Mouse (Mus musculus) ovary, postnatal 14 days (tissue): ENCODE data around the gene Gm35315.
"Not testable (repeated sequence)": the region's sequence is repeated elsewhere in the genome, so short reads cannot be mapped to it uniquely, and the experiment has no call there.

Experiments used
- DNase-seq: peaks from one replicate; pipeline ENCODE4 v3.0.0; 2022; ENCODE audit warnings: low spot score

Gene Gm35315

DNA sequence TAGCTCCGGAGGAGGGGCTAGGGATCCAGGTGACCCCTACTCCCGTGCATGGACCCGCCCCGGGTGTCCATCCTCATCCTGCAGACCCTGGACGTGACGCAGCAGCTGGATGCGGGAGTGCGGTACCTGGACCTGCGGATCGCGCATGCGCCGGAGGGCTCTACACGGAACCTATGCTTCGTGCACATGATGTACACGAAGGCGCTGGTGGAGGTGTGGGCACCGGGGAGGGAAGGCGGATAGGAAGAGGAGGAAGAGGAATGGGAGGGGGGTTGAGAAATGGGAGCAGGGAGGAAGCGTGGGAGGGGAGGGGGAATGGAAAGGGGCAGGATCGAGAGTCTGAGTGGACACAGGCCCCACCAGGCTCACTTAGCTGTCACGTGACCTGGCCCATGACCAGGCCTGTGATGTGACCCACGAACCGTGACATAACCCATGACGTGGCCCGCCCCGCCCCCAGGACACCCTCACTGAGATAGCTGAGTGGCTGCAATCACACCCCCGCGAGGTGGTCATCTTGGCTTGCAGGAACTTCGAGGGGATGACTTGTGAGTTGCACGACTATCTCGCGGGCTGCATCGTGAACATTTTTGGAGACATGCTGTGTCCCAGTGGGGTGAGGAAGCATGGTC, 7.6 kb upstream of the Gm35315 start:
- no peak for DNase-seq

DNA sequence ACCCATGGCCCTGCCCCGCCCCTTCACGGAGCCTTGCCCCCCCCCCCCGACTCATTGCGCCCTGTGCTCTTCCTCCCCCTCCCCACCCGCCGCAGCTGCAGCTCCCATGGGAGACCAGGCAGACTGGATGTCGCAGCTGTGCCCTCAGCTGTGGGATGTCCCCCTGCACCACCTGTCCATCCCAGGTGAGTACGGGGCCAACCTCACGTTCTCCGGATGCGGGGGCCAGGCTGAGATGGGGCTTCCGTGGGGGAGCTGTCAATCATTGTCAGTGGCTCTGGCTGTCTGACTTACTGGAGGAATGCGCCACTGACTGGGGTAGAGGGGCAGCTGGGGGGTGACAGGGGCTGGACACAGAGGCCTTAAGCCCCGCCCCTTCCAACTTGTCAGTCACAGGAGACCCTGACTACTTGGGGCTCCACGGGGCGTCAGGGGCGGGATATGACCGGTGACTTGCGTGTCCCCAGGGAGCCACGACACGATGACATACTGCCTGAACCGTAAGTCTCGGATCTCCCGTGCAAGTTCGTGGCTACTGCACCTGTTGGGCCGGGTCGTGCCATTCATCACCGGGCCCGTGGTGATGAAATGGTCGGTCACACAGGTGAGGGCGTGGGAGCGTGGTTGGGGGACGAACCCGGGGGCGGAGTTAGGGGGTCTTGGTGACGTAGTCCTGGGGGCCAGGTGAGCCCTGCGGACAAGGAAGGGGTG, 6.9 kb upstream of the Gm35315 start:
- DNase-seq, result no peak

DNA sequence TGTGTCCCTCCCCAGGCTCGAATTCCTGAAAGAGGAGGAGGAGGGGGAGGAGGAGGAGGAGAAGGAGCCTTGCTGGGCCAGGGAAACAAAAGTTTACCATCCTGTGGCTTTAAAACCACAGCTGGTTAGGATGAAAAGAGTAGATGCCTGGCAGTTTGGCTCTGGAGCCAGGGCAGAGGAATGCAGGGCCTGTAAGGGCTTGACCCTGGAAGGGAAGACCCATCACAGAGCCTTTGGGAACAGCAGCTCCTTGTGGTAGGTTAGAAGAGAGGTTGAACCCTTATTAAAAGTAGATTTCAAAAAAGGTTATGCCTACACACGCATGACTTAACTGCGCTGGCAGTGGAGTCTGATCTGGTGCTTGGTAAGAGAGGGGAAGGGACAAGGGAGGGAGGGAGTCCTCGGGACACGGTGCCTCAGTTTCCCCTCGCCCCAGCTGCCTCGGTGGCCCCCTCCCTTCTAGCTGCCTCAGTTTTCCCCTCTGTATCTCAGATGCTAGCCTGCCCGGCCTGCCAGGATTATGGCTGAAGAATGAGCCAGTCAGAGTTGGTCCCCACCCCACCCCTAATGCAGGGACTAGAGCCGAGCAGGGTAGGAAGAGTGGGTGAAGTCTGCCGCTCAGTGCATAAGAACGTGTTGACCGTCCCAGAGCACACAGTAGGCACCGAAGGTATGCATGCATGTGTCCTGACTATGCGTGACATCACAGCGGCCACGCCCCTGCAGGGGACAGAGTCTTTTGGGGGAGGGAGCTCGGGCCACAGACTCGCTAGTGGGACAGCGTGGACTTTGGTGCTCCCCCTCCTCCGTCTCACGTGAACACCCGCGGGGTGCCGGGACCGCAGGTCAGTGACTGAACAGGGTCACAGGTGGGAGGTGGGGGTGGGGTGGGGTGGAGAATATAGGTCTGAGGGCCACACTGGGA, 5.7 kb upstream of the Gm35315 start, which contains the start of gene Plcxd1:
Plcxd1 (plus strand) TSS at position 314 of the 925 bp plus-strand sequence.
- no peak for DNase-seq

DNA sequence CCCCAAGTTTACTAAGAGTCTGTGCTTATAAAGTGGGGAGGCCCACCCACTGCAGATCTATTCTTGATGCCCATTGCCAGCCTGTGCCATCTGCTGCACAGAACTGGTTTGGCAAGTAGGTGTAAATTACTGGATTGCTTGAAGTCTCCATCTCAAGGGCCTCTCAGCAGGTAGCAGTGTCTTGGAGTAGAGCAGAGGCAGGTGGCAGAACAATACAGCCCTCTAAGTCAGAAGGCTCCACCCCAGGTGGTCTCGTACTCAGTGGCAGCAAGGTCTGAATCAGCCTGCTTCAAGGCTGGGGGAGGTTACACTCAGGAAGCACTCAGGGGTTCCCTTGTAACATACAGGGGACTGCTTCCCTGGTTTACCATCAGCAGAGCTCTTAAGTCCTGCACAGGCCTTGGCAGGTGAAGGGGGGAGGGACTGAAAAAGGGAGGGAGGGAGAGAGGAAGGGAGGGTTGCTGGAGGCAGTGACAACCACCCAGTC, 4.8 kb upstream of the Gm35315 start:
- no peak for DNase-seq

DNA sequence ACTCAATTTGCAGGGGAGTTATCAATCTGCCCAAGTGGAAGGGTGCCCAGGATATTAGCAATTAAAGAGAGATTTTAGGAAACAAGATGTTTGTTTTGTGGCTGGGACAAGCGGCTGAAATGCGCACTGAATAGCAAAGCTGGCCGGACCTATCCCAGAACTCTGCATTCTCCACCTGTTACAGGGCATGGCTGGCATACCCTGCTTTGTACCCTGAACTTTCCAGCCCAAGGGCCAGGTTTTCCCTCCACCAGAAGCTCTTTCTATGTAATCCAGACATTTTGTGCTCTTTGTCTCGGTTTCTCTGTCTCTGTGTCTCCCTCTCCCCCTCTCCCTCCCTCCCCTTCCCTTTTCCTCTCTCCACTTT, 610 bp upstream of the Gm35315 start:
- DNase-seq, result no peak

DNA sequence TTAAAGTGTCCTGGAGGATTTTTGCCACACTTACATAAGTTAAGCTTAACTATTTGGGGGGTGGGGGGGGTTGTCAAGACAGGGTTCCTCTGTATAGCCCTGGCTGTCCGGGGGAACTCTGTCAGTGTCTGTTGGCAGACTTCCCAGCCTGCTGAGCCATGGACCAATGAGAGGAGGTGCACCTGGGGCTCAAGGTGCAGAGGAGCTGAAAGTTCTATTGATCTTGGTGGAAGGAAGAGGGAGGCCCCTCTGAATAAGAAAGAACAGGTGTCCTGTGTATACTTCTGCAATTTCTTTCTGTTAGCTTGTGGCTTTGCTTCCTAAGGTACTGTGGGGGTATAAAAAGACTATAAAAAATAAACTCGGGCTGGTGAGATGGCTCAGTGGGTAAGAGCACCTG, 2.7 kb downstream of the Gm35315 start:
- no peak for DNase-seq

DNA sequence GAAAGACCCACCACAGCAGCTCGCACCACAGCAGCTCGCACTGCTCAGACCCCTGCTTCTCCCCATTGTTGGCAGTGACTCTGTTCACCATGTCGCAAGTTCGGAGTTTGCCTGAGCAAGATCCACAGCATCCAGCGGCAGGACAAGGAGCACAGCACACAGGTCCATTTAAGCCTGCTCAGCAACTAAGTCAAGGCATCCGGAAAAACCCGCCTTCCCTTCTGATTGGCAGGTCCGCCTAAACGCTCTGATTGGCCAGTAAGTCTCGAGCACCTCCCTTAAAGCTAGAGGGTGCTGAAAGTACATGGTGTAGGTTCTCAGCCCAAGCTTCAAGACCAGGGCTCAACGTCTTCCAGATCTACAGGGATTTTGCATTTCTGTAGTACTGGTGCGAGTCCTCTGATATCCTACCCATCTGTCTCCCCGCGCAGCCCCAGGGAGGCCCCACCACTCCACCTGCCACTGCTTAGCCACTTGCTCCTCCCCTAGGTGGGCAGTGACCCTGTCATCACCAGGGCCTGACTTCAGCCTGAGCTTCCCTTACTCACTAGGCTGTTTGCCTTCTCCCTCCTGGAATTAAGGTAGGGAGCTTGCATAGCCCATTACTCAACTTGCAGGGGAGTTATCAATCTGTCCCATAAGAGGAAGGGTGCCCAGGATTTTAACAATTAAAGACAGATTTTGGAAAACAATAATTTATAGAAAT, 7.9 kb downstream of the Gm35315 start:
- no peak for DNase-seq

DNA sequence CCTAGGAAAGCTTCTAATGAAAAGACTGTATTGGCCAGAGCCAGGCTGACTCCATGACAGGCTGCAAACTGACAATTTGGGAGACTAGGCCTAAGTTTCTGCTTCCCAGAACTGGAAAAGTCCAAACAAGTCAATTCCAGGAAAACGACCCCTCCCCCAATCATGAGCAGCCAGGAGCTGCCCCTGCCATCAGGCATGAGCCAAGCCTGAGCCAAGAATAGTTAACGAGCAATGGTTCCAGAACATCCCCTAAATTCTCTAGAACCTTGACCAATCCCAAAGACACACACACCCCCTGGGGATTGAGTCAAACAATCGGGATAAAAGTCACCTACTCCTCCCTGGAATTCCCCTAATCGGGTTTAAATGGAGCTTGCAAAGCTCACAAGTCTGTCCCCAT, 11.3 kb downstream of the Gm35315 start:
- no peak for DNase-seq

DNA sequence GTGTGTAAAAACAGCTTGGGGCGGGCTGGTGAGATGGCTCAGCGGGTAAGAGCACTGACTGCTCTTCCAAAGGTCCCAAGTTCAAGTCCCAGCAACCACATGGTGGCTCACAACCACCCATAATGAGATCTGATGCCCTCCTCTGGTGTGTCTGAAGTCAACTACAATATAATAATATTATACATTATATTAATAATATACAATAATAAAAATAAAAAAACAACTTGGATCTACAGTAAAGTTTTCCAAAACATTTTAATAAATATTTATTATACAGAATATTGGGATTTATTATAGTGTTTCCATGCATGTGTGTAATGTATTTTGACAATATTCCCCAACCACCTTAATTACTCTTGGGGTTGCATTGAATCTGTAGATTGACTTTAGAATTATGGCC, 21.8 kb downstream of the Gm35315 start, which contains the start of gene Gm17655:
Gm17655 (minus strand) TSS at position 101 of the 400 bp plus-strand sequence.
- DNase-seq, result not testable (repeated sequence)

DNA sequence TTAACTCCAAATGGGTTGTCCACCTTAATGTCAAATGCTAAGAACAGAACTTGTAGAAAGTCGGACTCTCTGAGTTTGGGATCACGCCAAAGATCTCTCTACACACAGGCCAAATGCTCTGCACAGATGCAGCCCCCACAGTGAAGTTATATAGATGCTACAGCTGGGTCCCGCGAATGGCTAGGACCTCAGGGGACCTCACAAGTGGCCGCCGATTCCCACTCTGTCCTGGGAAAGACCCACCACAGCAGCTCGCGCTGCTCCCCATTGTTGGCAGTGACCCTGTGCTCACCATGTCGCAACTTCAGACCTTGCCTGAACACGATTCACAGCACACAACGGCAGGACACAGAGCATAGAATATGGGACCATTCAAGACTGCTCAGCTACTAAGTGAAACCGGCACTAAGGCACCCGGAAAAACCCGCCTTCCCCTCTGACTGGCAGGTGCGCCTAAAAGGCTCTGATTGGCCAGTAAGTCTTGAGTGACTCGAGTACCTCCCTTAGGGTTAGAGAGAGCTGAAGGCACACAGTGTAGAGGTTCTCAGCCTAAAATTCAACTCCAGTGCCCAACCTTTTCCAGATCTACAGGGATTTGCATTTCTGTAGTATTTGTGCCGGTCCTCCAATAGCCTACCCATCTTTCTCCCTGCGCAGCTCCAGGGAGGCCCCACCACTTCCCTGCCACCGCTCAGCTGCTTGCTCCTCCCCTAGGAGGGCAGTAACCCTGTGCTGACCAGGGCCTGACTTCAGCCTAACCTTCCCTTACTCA, 36.4 kb downstream of the Gm35315 start:
- DNase-seq, result peak; percentile 64
